Mouse (Mus musculus) intestine, postnatal 0 days (tissue): Measurements from ENCODE around the gene Slc7a9. TPM values are rescaled to one million over a fixed set of nuclear protein-coding genes. Genes with fewer than 3 reads are reported as not detected.

Source experiments
- ATAC-seq: fragments of 200-750 bp; cut with Nextera tagmentation; 2 replicates; pipeline ENCODE4 v1.8.0; 2017; ENCODE audit warnings: mild to moderate bottlenecking, moderate TSS enrichment, moderate library complexity
- H3K27ac ChIP-seq: fragments of 300-500 bp; sonication (generic); 2 replicates; pipeline ENCODE4 v1.5.1; 2014; ENCODE audit warnings: mild to moderate bottlenecking, low read depth, low read length, moderate library complexity
- H3K27me3 ChIP-seq: fragments of 300-500 bp; sonication (generic); replicated peaks from 2 replicates; pipeline ENCODE4 v1.6.1; 2014; ENCODE audit warnings: low read length, mixed read lengths; ENCODE audit not compliant: control insufficient read depth, insufficient read depth
- H3K36me3 ChIP-seq: fragments of 300-500 bp; sonication (generic); 2 replicates; pipeline ENCODE4 v1.6.1; 2014; ENCODE audit warnings: mild to moderate bottlenecking, moderate library complexity; ENCODE audit not compliant: control insufficient read depth, insufficient read depth
- H3K4me1 ChIP-seq: fragments of 300-500 bp; sonication (generic); replicated peaks from 2 replicates; pipeline ENCODE4 v1.6.1; 2014; ENCODE audit warnings: antibody characterized with exemption, low read length, mixed read lengths; ENCODE audit not compliant: control insufficient read depth, insufficient read depth
- H3K4me2 ChIP-seq: fragments of 300-500 bp; sonication (generic); replicated peaks from 2 replicates; pipeline ENCODE4 v1.6.1; 2014; ENCODE audit warnings: low read depth, mild to moderate bottlenecking, moderate library complexity
- H3K4me3 ChIP-seq: fragments of 300-500 bp; sonication (generic); 2 replicates; pipeline ENCODE4 v1.5.1; 2014; ENCODE audit warnings: low read depth, low read length
- H3K9ac ChIP-seq: fragments of 300-500 bp; sonication (generic); 2 replicates; pipeline ENCODE4 v1.6.1; 2014; ENCODE audit warnings: mild to moderate bottlenecking, low read depth, low read length
- H3K9me3 ChIP-seq: fragments of 300-500 bp; sonication (generic); 2 replicates; pipeline ENCODE4 v1.6.1; 2016; ENCODE audit warnings: mixed run types; ENCODE audit not compliant: control insufficient read depth
- CTCF ChIP-seq: sonication (generic); IDR thresholded peaks from 2 replicates; pipeline ENCODE4 v1.5.1; 2016; ENCODE audit warnings: low read depth, mild to moderate bottlenecking, control low read depth, antibody characterized with exemption, moderate library complexity
- WGBS: fragments of 180-500 bp; shearing (Covaris S2); extraction: QIAGEN DNeasy Blood & Tissue Kit; methylation state at CpG from one replicate; pipeline ENCODE4 v1.1.7; 2014; 5-methylcytosine and 5-hydroxymethylcytosine counted together
- polyA plus RNA-seq: library from polyadenylated mRNA; unstranded; fragments of >200 nt; fragmentation: Nextera tagmentation; extraction: Ambion mirVana; gene quantifications from 2 replicates; pipeline ENCODE4 v1.2.1, GENCODE M21; 2015

The Slc7a9 gene
- polyA plus RNA-seq, 1 experiment from 2014 or later = 225 TPM

DNA sequence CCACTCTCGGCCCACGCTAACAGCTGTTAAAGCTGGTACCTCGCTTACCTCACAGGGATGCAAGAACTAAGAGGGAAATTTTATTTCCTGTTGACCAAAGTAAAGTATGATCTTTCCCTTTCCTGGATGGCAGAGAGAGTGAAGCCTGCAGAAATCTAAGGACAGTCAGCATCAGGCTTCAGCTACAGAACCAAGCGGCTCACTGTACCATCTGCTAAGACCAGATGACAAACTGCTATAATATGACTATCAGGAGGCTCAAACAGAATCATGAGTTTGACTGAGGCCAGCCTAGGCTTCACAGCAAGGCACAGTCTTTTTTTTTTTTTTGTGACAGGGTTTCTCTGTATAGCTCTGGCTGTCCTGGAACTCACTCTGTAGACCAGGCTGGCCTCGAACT lies 16.4 kb downstream of the Slc7a9 start:
- TF ChIP-seq CTCF = no peak
- Histone ChIP-seq H3K27ac (no peak overlapping the region), H3K4me1 (no peaks in the 10 kb centered on the region), H3K36me3 (peaks cover 29% of the 10 kb centered on the region), H3K9me3 (no peaks in the 10 kb centered on the region), H3K4me2 (no peak overlapping the region), H3K4me3 (no peak overlapping the region), H3K27me3 (no peaks in the 10 kb centered on the region), H3K9ac (no peak overlapping the region)
- WGBS = 92% methylated on average over 5 of the region's 5 CpGs
- no peak for ATAC-seq

DNA sequence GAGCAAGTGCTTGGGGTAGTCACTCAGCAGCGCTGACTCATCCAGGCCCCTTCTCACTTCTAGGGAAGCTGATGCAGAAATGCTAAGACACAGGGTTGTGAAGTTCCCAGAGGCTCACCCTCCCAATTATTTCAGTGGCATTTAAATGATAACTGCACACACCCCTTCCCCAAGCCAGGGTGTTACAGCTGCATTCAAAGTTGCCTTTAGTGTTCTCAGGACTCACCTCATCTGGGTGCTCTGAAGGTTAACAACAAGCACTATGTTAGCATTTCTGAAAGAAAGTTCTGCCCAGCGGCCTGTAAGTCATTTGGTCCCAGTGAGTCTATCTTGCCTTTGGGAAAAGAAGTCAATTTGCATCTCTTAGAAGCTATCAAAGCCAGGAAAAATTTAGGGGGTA lies 19.3 kb downstream of the Slc7a9 start:
- H3K36me3 ChIP-seq = peaks cover 16% of the 10 kb centered on the region
- no peak overlapping the region for H3K4me3 ChIP-seq
- ATAC-seq = no peak
- TF ChIP-seq CTCF = no peak
- H3K4me1 ChIP-seq = no peaks in the 10 kb centered on the region
- H3K9me3 ChIP-seq = no peaks in the 10 kb centered on the region
- no peaks in the 10 kb centered on the region for H3K27me3 ChIP-seq
- H3K27ac ChIP-seq = no peak overlapping the region
- H3K9ac ChIP-seq = no peak overlapping the region
- 84% methylated on average over 2 of the region's 2 CpGs for WGBS
- no peak overlapping the region for H3K4me2 ChIP-seq

DNA sequence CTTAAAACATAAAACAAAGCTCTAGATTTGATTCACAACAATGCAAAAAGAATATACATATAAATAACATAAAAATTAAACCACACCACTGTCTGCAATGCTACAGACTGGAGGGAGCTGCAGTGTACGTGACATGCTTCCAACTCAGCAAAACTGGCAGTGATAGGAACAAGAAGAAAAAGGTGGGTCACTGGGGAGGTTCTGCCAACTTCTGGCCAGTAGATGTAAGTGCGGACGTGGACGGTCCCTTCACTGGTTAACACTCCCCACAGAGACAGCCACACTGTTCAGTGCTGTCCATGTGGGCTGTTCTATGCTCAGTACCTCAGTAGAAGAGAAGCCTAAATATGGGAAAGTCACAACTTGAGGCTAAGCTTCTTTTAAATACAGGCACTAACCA lies 22.2 kb downstream of the Slc7a9 start:
- Histone ChIP-seq H3K4me3 (no peak overlapping the region), H3K36me3 (no peaks in the 10 kb centered on the region), H3K9me3 (no peaks in the 10 kb centered on the region), H3K27me3 (no peaks in the 10 kb centered on the region), H3K9ac (no peak overlapping the region), H3K27ac (no peak overlapping the region), H3K4me1 (no peaks in the 10 kb centered on the region), H3K4me2 (no peak overlapping the region)
- peak; percentile 48 for ATAC-seq
- peak; percentile 63 for TF ChIP-seq CTCF
- WGBS = 39% methylated on average over 4 of the region's 4 CpGs

DNA sequence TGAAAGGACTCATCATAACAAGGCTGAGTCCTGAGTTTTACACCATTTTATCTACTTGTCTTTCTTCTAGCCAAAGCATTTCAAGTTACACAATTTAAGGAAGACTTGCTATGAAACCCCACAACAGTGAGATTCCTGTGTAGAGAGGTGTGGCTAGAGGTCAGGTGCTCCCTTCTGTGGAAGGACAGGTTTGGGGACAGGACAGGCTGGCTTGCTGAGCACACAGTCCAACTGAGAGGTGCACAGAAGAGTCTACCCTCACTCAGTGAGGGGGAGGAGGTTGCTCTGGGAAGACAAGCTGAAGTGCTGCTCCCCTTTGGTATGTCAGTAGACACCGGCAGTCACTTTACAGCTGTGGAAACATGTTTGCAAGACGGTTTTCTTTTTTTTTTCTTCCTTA lies 27.9 kb downstream of the Slc7a9 start:
- H3K36me3 ChIP-seq = no peaks in the 10 kb centered on the region
- no peaks in the 10 kb centered on the region for H3K9me3 ChIP-seq
- TF ChIP-seq CTCF = no peak

DNA sequence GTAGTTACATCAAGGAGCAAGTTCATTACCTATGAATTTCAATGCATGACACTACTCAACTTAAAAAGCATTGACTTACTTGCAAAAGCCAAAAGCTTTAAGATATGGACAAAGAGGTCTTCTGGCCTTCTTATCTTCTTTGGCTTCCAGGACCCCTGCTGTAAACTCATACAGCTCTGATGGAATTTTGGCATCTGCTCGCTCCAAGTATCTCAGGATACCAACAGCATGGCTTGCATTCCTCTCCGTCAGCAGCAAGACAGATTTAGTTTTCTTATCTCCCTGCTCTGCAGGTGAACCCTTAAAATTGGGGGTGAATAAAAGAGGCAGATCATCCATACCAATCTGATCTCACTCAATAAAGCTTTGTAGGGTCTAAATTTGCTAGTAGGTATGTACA lies 36.5 kb downstream of the Slc7a9 start:
- WGBS = 74% methylated on average over 2 of the region's 2 CpGs
- Histone ChIP-seq H3K27ac (no peak overlapping the region), H3K9me3 (no peaks in the 10 kb centered on the region)

More for the DNA sequence above, 27.9 kb downstream of the Slc7a9 start:
- Histone ChIP-seq H3K4me1 (no peaks in the 10 kb centered on the region), H3K4me3 (no peak overlapping the region), H3K9ac (no peak overlapping the region), H3K27ac (no peak overlapping the region), H3K4me2 (no peak overlapping the region), H3K27me3 (no peaks in the 10 kb centered on the region)
- ATAC-seq = no peak
- 51% methylated on average over 2 of the region's 2 CpGs for WGBS

DNA sequence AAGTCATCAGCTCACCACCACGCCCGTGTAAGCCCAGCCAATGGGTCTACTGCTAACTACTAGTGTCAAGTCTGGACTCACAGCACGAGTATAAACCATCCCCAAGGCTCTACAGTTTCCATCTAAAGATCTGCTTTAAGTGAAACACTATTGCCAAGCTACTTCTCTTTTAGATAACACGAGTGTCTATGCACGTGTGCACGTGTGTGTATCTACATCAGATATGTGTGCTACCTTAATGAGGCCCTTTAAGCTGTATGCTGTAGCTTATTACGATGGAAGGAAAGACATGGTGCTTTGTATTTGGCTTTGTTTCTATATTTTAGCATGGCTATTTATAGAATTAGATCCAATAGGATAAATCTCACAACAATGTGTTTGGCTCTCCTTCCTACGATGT lies 38.0 kb downstream of the Slc7a9 start:
- 74% methylated on average over 8 of the region's 8 CpGs for WGBS
- no peak for TF ChIP-seq CTCF
- Histone ChIP-seq H3K27ac (no peak overlapping the region), H3K4me3 (no peak overlapping the region), H3K27me3 (no peaks in the 10 kb centered on the region), H3K4me1 (no peaks in the 10 kb centered on the region), H3K9me3 (no peaks in the 10 kb centered on the region), H3K36me3 (no peaks in the 10 kb centered on the region), H3K9ac (no peak overlapping the region), H3K4me2 (no peak overlapping the region)
- ATAC-seq = no peak

More for the DNA sequence above, 36.5 kb downstream of the Slc7a9 start:
- Histone ChIP-seq H3K9ac (no peak overlapping the region), H3K4me3 (no peak overlapping the region), H3K27me3 (no peaks in the 10 kb centered on the region), H3K4me1 (no peaks in the 10 kb centered on the region), H3K4me2 (no peak overlapping the region), H3K36me3 (no peaks in the 10 kb centered on the region)
- ATAC-seq = no peak
- TF ChIP-seq CTCF = no peak

DNA sequence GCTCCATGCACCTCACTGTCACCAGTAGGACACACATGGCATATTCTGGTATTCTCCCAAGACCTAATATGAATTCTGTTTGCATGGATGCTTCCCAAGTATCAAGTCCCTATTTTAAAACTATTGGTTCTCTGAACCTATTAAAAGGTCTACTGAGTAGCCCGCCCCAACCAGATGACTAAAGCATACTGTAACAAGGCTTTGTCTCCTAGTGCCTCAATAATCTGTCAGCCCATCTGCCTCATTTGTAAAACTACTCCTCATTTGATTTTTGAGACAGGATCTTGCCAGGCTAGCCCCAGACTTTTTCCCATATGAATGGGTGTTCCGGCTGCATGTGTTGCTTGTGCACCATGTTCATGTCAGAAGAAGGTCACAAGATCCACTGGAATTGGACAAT lies 41.6 kb downstream of the Slc7a9 start:
- H3K9ac ChIP-seq = no peak overlapping the region
- H3K27me3 ChIP-seq = no peaks in the 10 kb centered on the region
- H3K36me3 ChIP-seq = no peaks in the 10 kb centered on the region
- no peak for ATAC-seq
- no peak overlapping the region for H3K4me3 ChIP-seq
- 97% methylated on average over 2 of the region's 2 CpGs for WGBS
- H3K4me1 ChIP-seq = no peaks in the 10 kb centered on the region
- no peak for TF ChIP-seq CTCF
- H3K27ac ChIP-seq = no peak overlapping the region
- no peaks in the 10 kb centered on the region for H3K9me3 ChIP-seq
- no peak overlapping the region for H3K4me2 ChIP-seq
